Mouse (Mus musculus) small intestine, adult 2 months (tissue): Measurements from ENCODE around the gene Ubr2.

Source experiments
- CTCF ChIP-seq: fragments of 200-500 bp; IDR thresholded peaks from 2 replicates; pipeline ENCODE4 v1.5.1; 2012; ENCODE audit warnings: low read depth, mild to moderate bottlenecking, control low read depth, inconsistent platforms, low read length, moderate library complexity, mixed read lengths; ENCODE audit not compliant: insufficient replicate concordance, insufficient read length; ENCODE audit errors: extremely low read depth
- POLR2A ChIP-seq: fragments of 200-500 bp; IDR thresholded peaks from 2 replicates; pipeline ENCODE4 v1.6.1; 2012; ENCODE audit warnings: low read depth, mild to moderate bottlenecking, control low read depth, inconsistent platforms, low read length, moderate library complexity

DNA sequence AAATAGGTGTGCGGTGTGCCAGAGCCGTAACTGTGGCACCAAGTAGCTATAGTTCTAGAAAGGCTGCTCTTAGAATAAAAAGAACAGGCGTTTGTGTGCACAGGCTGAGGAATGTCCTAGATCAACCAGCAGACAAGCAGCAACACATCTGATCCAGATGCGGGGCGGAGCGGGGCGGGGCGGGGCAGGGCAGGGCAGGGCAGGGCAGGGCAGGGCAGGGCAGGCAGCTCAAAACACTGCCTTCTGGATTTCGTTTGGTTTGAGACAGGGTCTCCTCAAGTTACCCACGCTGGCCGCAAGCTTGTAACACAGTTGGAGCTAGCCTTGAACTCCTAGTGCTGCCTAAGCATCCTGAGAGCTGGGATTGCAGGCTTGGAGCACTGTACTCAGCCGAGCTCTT, 81.1 kb downstream of the Ubr2 start:
- TF ChIP-seq POLR2A (no peak), CTCF (no peak)
